Mouse (Mus musculus): ENCODE data around the gene Lcor.

DNA sequence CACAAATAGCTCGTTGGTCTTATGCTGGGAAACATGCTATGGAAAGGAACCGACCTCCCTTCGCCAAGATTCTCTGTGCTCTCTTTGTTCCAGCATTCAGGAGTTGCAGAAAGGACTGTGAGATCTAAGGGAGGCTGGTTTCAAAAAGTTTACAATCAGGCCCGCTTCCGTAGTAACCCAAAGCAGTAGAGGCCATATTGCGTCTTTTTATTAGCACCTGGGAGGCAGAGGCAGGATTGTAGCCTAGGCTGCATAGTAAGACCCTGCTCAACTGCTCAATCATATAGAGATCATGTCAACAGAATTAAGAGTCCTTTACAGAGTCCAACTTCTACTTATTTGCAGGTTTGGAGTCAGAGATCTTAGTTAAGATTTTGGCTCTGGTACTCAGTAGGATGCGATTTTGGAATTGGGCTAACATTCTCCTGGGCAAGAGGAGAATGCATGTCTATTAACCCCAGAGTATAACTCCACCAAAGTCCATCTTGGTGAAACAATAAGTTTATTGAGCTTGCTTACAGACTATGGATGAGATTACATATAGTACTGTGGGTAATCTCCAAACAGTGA lies 8.8 kb upstream of the Lcor start:
- TF ChIP-seq CTCF (IDR thresholded peaks at IDR 0.05; ENCODE audit: extremely low read depth, insufficient read length, insufficient replicate concordance, low read depth, low read length) (no peak), POLR2A (IDR thresholded peaks at IDR 0.05; ENCODE audit: low read depth, low read length) (no peak)
